Mouse (Mus musculus) central nervous system, embryonic 11.5 days (tissue): ENCODE measurements around the gene B3gat3. TPM values are rescaled to one million over a fixed set of nuclear protein-coding genes. Genes with fewer than 3 reads are reported as not detected.

ENCODE experiments used
- polyA plus RNA-seq: library from polyadenylated mRNA; depleted of rRNA; stranded (reverse); fragments of >200 nt; gene quantifications from 2 replicates; pipeline ENCODE4 v1.2.3, GENCODE M21; 2012; rRNA removed

Gene B3gat3
- polyA plus RNA-seq, 1 experiment = 108 TPM

Other genes with a start within 250 kb of the B3gat3 start
- gene Slc3a2, start 197.0 kb upstream of the B3gat3 start, polyA plus RNA-seq = 95.3 and 154 TPM in 2 replicates
- gene Wdr74, start 184.5 kb upstream of the B3gat3 start, polyA plus RNA-seq = 61.7 and 67.5 TPM in 2 replicates
- 3.5 and 4.2 TPM in 2 replicates for gene 1700092M07Rik, start 179.7 kb upstream of the B3gat3 start, polyA plus RNA-seq
- 68.9 and 120 TPM in 2 replicates for gene Stx5a, start 179.0 kb upstream of the B3gat3 start, polyA plus RNA-seq
- gene Nxf1, start 163.3 kb upstream of the B3gat3 start, polyA plus RNA-seq = 229 and 239 TPM in 2 replicates
- 154 and 167 TPM in 2 replicates for gene Tmem223, start 149.4 kb upstream of the B3gat3 start, polyA plus RNA-seq
- gene Tmem179b, start 145.9 kb upstream of the B3gat3 start, polyA plus RNA-seq = 20.2 and 35.2 TPM in 2 replicates
- gene Taf6l, start 134.0 kb upstream of the B3gat3 start, polyA plus RNA-seq = 26.9 and 28.7 TPM in 2 replicates
- 133 and 156 TPM in 2 replicates for gene Polr2g, start 121.8 kb upstream of the B3gat3 start, polyA plus RNA-seq
- gene Zbtb3, start 117.8 kb upstream of the B3gat3 start, polyA plus RNA-seq = 2.9 and 4.6 TPM in 2 replicates
- gene Ttc9c, start 101.0 kb upstream of the B3gat3 start, polyA plus RNA-seq = 54.1 and 73.8 TPM in 2 replicates
- gene Hnrnpul2, start 100.4 kb upstream of the B3gat3 start, polyA plus RNA-seq = 83.3 and 183 TPM in 2 replicates
- gene AC129217.1, start 90.6 kb upstream of the B3gat3 start, polyA plus RNA-seq = 2.4 TPM in 1 of 2 replicates, not detected in the other
- 49.4 and 62.6 TPM in 2 replicates for gene Bscl2, start 82.9 kb upstream of the B3gat3 start, polyA plus RNA-seq
- 52.5 and 74.8 TPM in 2 replicates for gene Gng3, start 81.2 kb upstream of the B3gat3 start, polyA plus RNA-seq
- 0.79 and 0.83 TPM in 2 replicates for gene Lrrn4cl, start 69.6 kb upstream of the B3gat3 start, polyA plus RNA-seq
- 165 and 393 TPM in 2 replicates for gene Ubxn1, start 48.9 kb upstream of the B3gat3 start, polyA plus RNA-seq
- gene Uqcc3, start 39.5 kb upstream of the B3gat3 start, polyA plus RNA-seq = 54.0 and 71.8 TPM in 2 replicates
- 7.5 and 10.5 TPM in 2 replicates for gene Lbhd1, start 36.6 kb upstream of the B3gat3 start, polyA plus RNA-seq
- not detected in 2 replicates for gene Gm49403, start 36.4 kb upstream of the B3gat3 start, polyA plus RNA-seq
- 123 and 143 TPM in 2 replicates for gene 1810009A15Rik, start 31.5 kb upstream of the B3gat3 start, polyA plus RNA-seq
- 11.4 TPM in 1 of 2 replicates, not detected in the other for gene Gm49416, start 31.4 kb upstream of the B3gat3 start, polyA plus RNA-seq
- gene Ints5, start 27.4 kb upstream of the B3gat3 start, polyA plus RNA-seq = 25.3 and 31.6 TPM in 2 replicates
- gene Ganab, start 22.3 kb upstream of the B3gat3 start, polyA plus RNA-seq = 126 and 172 TPM in 2 replicates
- 2.5 and 3.1 TPM in 2 replicates for gene Rom1, start 9.0 kb downstream of the B3gat3 start, polyA plus RNA-seq
- 25.8 and 32.3 TPM in 2 replicates for gene Eml3, start 9.2 kb downstream of the B3gat3 start, polyA plus RNA-seq
- gene Mta2, start 21.5 kb downstream of the B3gat3 start, polyA plus RNA-seq = 75.1 and 76.6 TPM in 2 replicates
- 28.1 and 28.7 TPM in 2 replicates for gene Tut1, start 33.5 kb downstream of the B3gat3 start, polyA plus RNA-seq
- 547 and 626 TPM in 2 replicates for gene Eef1g, start 46.7 kb downstream of the B3gat3 start, polyA plus RNA-seq
- 10.3 and 10.8 TPM in 2 replicates for gene Ahnak, start 68.9 kb downstream of the B3gat3 start, polyA plus RNA-seq
- not detected in 2 replicates for gene Scgb1a1, start 167.6 kb downstream of the B3gat3 start, polyA plus RNA-seq
- 10.6 and 25.6 TPM in 2 replicates for gene Asrgl1, start 215.3 kb downstream of the B3gat3 start, polyA plus RNA-seq